Mouse (Mus musculus) C2C12 (cell line): ENCODE results near the gene Rab7. TPM values are rescaled to one million over a fixed set of nuclear protein-coding genes. Genes with fewer than 3 reads are reported as not detected.

Experiments
- H3K27me3 ChIP-seq: one replicate; pipeline ENCODE4 v1.6.1; 2011; ENCODE audit not compliant: control insufficient read depth, insufficient read depth, insufficient read length
- H3K36me3 ChIP-seq: one replicate; pipeline ENCODE4 v1.6.1; 2011; ENCODE audit not compliant: control insufficient read depth, insufficient read depth
- H3K4me3 ChIP-seq: one replicate; pipeline ENCODE4 v1.5.1; 2011; ENCODE audit warnings: mild to moderate bottlenecking, control low read depth; ENCODE audit not compliant: poor library complexity, insufficient read depth, severe bottlenecking
- H3K79me2 ChIP-seq: one replicate; pipeline ENCODE4 v1.6.1; 2011; ENCODE audit not compliant: control insufficient read depth, insufficient read depth
- H3K79me3 ChIP-seq: one replicate; pipeline ENCODE4 v1.6.1; 2011; ENCODE audit warnings: low read depth, control low read depth
- H3ac ChIP-seq: one replicate; pipeline ENCODE3; 2011; ENCODE audit warnings: low read depth; ENCODE audit not compliant: control insufficient read depth, insufficient read length
- CEBPB ChIP-seq: IDR thresholded peaks from one replicate; pipeline ENCODE4 v1.6.1; 2011; ENCODE audit warnings: low read depth, mild to moderate bottlenecking, control low read depth, moderate library complexity
- CTCF ChIP-seq: IDR thresholded peaks from one replicate; pipeline ENCODE4 v1.5.1; 2011; ENCODE audit not compliant: control insufficient read depth, insufficient read depth, insufficient read length
- FOSL1 ChIP-seq: IDR thresholded peaks from one replicate; pipeline ENCODE4 v1.8.0; 2011; ENCODE audit warnings: mild to moderate bottlenecking, low read length; ENCODE audit not compliant: poor library complexity, insufficient read depth, severe bottlenecking
- MAX ChIP-seq: IDR thresholded peaks from one replicate; pipeline ENCODE4 v1.6.1; 2011; ENCODE audit warnings: mild to moderate bottlenecking, control low read depth
- MYOD1 ChIP-seq: IDR thresholded peaks from one replicate; pipeline ENCODE4 v1.6.1; 2011; ENCODE audit warnings: low read depth; ENCODE audit not compliant: control insufficient read depth, insufficient read length
- MYOG ChIP-seq: IDR thresholded peaks from one replicate; pipeline ENCODE4 v1.6.1; 2011; ENCODE audit not compliant: control insufficient read depth, insufficient read length; ENCODE audit errors: extremely low read depth
- USF1 ChIP-seq: IDR thresholded peaks from one replicate; pipeline ENCODE4 v1.6.1; 2011; ENCODE audit warnings: low read depth, mild to moderate bottlenecking, control low read depth, moderate library complexity
- polyA plus RNA-seq: library from polyadenylated mRNA; unstranded; fragments of >200 nt; fragmentation: generic; extraction: Trizol; gene quantifications from one replicate; pipeline ENCODE4 v1.2.1, GENCODE M21; 2012; ENCODE audit warnings: missing spikeins

The Rab7 gene
- polyA plus RNA-seq, 1 experiment = 197 TPM

DNA sequence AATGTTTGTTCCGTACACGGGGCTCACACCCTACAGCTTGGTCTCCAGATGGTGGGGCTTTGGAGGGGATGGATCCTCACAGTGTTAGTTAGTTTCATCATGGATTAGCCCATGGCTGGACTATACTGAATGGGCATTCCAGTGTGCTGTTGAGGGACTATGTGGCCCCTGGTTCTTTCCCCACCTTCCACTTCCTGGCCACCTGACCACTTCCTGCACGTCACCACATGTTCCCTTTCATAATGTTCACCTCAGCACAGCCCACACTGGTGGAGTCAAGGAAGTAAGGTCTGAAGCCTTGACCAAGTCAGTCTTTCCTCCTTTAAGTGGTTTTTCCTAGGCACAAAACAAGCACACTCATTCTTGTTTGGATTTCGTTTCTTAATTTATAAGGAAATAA lies 15.5 kb upstream of the Rab7 start:
- H3K79me3 ChIP-seq = no peaks in the 10 kb centered on the region
- H3K36me3 ChIP-seq = no peaks in the 10 kb centered on the region
- H3K27me3 ChIP-seq = no peaks in the 10 kb centered on the region
- TF ChIP-seq MYOD1 = no peak
- H3ac ChIP-seq = no peak overlapping the region
- H3K79me2 ChIP-seq = no peaks in the 10 kb centered on the region
- H3K4me3 ChIP-seq = no peak overlapping the region

DNA sequence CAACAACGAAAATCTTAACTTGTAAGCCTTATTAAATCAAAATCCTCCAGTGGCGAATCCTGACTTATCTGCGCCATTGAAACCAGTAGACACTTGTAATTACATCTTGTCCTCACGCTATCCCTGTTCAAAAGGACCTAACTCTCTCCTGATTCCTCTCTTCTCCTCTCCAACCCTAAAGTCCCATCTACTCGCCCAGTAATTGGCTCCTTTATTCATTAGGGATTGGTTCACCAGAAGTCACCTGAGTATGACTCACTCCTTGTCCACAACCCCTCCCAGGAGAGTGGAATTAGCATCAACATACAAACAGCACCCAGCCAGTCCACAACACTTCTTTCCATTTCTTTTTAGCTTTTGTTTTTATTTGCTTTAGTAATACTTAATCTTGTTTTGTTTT lies 14.8 kb upstream of the Rab7 start:
- TF ChIP-seq MYOD1 = no peak
- no peaks in the 10 kb centered on the region for H3K79me3 ChIP-seq
- H3K36me3 ChIP-seq = no peaks in the 10 kb centered on the region
- H3K27me3 ChIP-seq = no peaks in the 10 kb centered on the region
- no peaks in the 10 kb centered on the region for H3K79me2 ChIP-seq
- no peak overlapping the region for H3K4me3 ChIP-seq
- no peak overlapping the region for H3ac ChIP-seq

DNA sequence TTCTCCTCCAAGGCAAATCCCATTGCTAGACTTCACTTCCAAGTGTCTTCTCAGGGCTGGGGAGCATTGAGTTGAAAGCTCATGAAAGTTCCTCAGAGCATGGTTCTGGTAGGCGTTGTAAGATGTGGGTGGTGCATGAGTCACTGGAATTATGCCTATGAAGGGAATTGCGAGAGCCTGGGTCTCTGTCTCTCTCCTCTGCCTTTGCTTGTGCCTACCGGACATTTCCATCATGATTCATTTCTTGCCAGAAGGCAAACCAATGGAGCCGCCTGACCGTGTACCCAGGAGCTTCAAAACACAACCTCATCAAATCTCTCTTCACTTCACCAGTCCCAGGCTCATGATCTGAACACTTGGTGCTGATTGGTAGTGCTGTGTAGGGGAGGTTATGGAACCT lies 11.8 kb upstream of the Rab7 start:
- Histone ChIP-seq H3K79me2 (no peaks in the 10 kb centered on the region), H3K27me3 (no peaks in the 10 kb centered on the region), H3K79me3 (no peaks in the 10 kb centered on the region), H3ac (no peak overlapping the region), H3K36me3 (no peaks in the 10 kb centered on the region), H3K4me3 (no peak overlapping the region)
- TF ChIP-seq CTCF = no peak
- TF ChIP-seq MYOG = no peak
- no peak for TF ChIP-seq FOSL1
- TF ChIP-seq CEBPB = no peak

DNA sequence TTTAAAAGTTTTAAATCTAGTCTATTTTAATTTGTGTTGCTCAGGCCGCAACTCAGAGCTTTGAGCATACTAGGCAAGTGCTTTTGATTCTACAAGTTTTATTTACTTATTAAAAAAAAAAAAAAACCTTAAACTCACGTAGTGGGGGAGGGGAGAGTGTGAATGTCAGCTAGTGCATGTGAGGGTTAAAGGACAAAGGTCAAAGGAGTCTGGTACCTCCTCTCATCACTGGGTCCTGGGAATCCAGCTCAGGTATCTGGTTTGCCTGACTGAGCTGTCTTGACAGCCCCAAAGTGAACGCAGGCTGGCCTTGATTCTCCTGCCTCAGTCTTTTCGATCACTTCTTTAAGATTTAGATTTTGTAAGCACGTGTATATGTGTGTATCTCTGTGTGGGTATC lies 10.6 kb upstream of the Rab7 start:
- H3K79me3 ChIP-seq = no peaks in the 10 kb centered on the region
- H3K27me3 ChIP-seq = no peaks in the 10 kb centered on the region
- TF ChIP-seq CEBPB (no peak), FOSL1 (no peak), MYOD1 (no peak), CTCF (no peak), MAX (no peak), USF1 (no peak), MYOG (no peak)
- no peaks in the 10 kb centered on the region for H3K36me3 ChIP-seq
- H3K79me2 ChIP-seq = no peaks in the 10 kb centered on the region
- H3ac ChIP-seq = no peak overlapping the region
- H3K4me3 ChIP-seq = no peak overlapping the region

DNA sequence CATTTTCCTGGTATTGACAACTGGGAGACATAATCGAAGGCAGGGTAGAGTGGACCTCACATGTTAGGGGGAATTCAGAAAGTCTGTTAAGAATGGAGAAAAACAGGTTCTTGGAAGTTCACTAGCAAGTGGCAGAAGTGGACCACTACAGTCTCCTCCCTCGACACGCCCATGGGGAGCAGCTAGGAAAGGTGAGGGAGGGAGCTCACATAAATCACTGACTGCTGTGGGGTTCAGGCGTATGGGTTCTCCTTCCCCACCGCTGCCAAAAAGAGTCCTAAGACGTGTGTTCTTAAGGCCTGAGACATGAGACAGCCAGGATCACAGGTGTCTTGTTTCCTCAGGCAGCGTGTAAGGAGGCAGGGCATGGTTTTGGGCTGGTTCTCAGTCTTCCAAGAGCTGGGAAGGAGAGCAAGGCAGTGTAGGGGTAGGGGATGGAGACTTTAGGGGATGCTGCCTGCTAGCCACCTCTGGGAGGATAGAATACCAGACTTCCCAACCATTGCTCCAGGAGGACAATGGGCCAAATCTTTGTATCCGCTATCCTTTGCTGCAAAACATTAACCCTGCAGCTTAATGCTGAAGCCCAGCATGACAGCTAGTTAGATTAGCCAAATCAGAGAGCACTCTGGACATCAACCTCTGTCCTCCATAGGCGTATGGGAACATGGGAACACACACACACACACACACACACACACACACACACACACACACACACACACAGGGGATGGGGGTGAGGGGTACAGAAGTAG lies 9.2 kb upstream of the Rab7 start:
- Histone ChIP-seq H3K36me3 (no peaks in the 10 kb centered on the region), H3ac (no peak overlapping the region), H3K79me3 (no peaks in the 10 kb centered on the region), H3K79me2 (no peaks in the 10 kb centered on the region), H3K27me3 (no peaks in the 10 kb centered on the region), H3K4me3 (no peak overlapping the region)
- no peak for TF ChIP-seq CTCF
- no peak for TF ChIP-seq MYOG
- TF ChIP-seq MYOD1 = no peak
- TF ChIP-seq CEBPB = no peak
- no peak for TF ChIP-seq MAX
- no peak for TF ChIP-seq USF1
- no peak for TF ChIP-seq FOSL1

DNA sequence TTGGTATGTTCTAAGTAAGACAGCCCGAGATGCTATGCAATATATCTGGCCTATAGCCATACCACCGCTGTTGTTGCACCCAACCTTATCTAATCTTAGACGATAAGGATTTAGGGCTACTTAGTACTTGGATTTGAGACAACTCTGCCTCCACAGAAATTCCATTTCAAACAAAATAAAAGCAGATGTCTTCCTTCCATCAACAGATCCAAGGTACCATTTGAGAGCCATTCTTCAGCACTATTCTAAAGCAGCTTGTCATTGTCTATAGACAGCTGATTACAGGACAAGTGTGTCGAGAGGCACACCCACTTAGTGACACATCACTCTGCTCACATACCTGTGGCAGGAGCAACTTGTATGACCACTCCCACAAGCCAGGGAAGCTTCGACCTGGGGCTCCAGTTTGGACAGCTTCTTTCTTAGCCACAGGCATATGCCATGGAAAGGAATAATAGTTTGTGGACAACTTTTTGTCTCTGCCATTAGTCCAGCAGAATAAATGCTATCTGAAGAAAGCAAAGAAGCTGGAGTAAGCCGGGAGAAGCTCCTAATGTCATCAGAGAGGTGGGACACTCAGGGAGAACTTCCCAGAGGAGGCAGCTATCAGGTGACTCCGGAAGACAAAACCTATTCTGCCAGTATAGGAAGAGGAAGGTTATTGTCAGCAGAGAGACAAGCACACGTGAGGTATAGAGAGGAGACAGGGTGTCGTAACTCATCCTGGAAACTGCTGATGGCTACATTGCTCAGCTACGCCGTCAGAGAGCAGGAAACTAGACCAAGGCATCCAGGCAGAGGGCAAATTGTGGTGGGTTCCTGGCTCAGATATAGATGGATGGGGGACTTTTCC lies 8.4 kb upstream of the Rab7 start:
- TF ChIP-seq MYOD1 (no peak), CEBPB (no peak), USF1 (no peak), CTCF (no peak), MYOG (no peak), MAX (no peak), FOSL1 (no peak)
- Histone ChIP-seq H3K79me3 (no peaks in the 10 kb centered on the region), H3K27me3 (no peaks in the 10 kb centered on the region), H3K79me2 (no peaks in the 10 kb centered on the region), H3K36me3 (no peaks in the 10 kb centered on the region), H3ac (no peak overlapping the region), H3K4me3 (no peak overlapping the region)
